Mouse (Mus musculus) CD8-positive naive resting alpha-beta T cell, adult 57 days (primary cell): ENCODE results near the gene Scgb1b7. TPM values are rescaled to one million over a fixed set of nuclear protein-coding genes. Genes with fewer than 3 reads are reported as not detected.

ENCODE experiments used
- total RNA-seq: library from RNA; stranded (reverse); gene quantifications from one replicate; pipeline ENCODE4 v1.2.4, GENCODE M21; 2023

The Scgb1b7 gene
- total RNA-seq = not detected

DNA sequence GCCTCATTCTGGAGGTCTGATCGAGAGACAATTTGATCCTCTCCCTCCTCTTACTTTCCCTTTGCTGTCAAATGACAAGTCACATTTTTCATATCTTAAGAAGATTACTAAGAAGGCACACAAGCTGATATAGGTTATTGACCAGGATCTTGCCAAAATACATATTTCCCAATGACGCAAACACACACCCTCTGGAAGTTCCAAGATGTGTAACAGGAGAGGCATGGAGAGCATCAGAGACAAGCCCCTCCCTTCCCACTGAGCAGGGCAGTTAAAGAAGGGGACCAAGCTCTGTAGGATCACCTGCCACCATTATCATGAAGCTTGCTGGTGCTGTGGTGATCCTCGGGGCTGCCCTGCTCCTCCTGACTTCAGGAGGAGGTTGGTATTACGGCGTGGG is at the start of gene Scgb1b7:
Scgb1b7 (plus strand) TSS at position 301 of the 400 bp plus-strand sequence.

DNA sequence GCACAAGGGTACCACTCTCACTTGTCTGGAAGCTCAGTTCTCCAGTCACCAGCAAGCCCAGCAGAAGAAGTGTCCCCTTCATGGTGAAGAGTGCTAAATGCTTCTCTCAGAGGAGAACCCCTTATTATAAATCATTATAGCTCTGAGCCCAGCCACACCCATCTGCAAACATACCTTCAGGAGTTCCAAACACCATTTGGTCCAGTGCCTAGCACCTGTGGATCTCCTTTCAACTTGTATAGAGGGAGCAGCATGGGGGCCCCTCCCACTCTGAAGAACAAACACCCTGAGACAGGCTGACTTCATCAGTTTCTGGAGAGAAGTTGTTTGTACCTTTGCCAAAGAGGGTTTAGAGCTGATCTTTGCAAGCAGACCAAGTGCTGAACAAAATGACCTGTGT is 6.8 kb upstream of the Scgb1b7 start, which contains the start of gene Scgb2b7:
Scgb2b7 (minus strand) TSS at position 101 of the 400 bp plus-strand sequence.

Other genes with a start within 250 kb of the Scgb1b7 start
- not detected for gene Scgb2b7, start 6.9 kb upstream of the Scgb1b7 start, total RNA-seq